Mouse (Mus musculus) left cerebral cortex, adult 9 months (tissue): Measurements from ENCODE around the gene Timd4.

ENCODE experiments used
- DNase-seq, 2 experiments: peaks; one replicate each; pipeline ENCODE4 v3.0.0; 2022; ENCODE audit warnings: low spot score in 2 of 2

The Timd4 gene

GRCm38 (mm10) chr11:46810511-46810910, at the start of gene Timd4:
Gene Timd4 (plus strand): TSS chr11:46810800.
- no peak for DNase-seq

- no peak for DNase-seq
These were observed 33.7 kb upstream of the Timd4 start for GRCm38 (mm10) chr11:46776879-46777278.

GRCm38 (mm10) chr11:46779811-46780210, 30.8 kb upstream of the Timd4 start:
- no peak for DNase-seq

GRCm38 (mm10) chr11:46804440-46804839, 6.2 kb upstream of the Timd4 start:
- DNase-seq, result no peak

GRCm38 (mm10) chr11:46817692-46818091, 7.1 kb downstream of the Timd4 start:
- DNase-seq, result no peak

GRCm38 (mm10) chr11:46819930-46820329, 9.3 kb downstream of the Timd4 start:
- peak in 1 of 2 experiments; percentile 7 for DNase-seq

- no peak for DNase-seq
These were observed 19.7 kb downstream of the Timd4 start for GRCm38 (mm10) chr11:46830348-46830747.

GRCm38 (mm10) chr11:46835080-46835479, 24.5 kb downstream of the Timd4 start:
- no peak for DNase-seq

- DNase-seq, result no peak
These were observed 31.6 kb downstream of the Timd4 start for GRCm38 (mm10) chr11:46842015-46842726.

- no peak for DNase-seq
These were observed 36.1 kb downstream of the Timd4 start for GRCm38 (mm10) chr11:46846661-46847060.

GRCm38 (mm10) chr11:46847827-46848220, 37.2 kb downstream of the Timd4 start:
- no peak for DNase-seq

GRCm38 (mm10) chr11:46848221-46848971, 37.8 kb downstream of the Timd4 start:
- peak in 1 of 2 experiments; percentile 15 for DNase-seq

- DNase-seq, result peak in 1 of 2 experiments; percentile 35
These were observed 54.2 kb downstream of the Timd4 start for GRCm38 (mm10) chr11:46864809-46865208.

GRCm38 (mm10) chr11:46868594-46868993, 58.0 kb downstream of the Timd4 start:
- DNase-seq, result no peak

- DNase-seq, result peak; percentile 8 to 19
These were observed 65.2 kb downstream of the Timd4 start for GRCm38 (mm10) chr11:46875774-46876173.

- no peak for DNase-seq
These were observed 71.9 kb downstream of the Timd4 start for GRCm38 (mm10) chr11:46882456-46882855.

- no peak for DNase-seq
These were observed 78.5 kb downstream of the Timd4 start for GRCm38 (mm10) chr11:46889093-46889492.
